In genomic region chr10:43746631-43747001, GRCm38 (mm10) we compare ENCODE assay signal across 22 mouse cellular contexts.
"Had no signal": no experiment of that assay in that cellular context is flagged by ENCODE, and none has a peak within 500 bp of the region (broad histone marks: within the 10 kb centered on the region; RNA-seq: fewer than 3 reads in every experiment).

No protein-coding gene starts in this region.

- ATAC-seq: intestine, embryonic 16.5 days; midbrain, embryonic 15.5 days had no signal

- H3K9me3 ChIP-seq: limb, embryonic 10.5 days; limb, embryonic 13.5 days; liver, embryonic 13.5 days; midbrain, embryonic 12.5 days; midbrain, embryonic 15.5 days; neural tube, embryonic 13.5 days had no signal

- H3K36me3 ChIP-seq: limb, embryonic 10.5 days; limb, embryonic 13.5 days; liver, embryonic 13.5 days; midbrain, embryonic 12.5 days; midbrain, embryonic 15.5 days; neural tube, embryonic 13.5 days had no signal

- H3K27ac ChIP-seq: kidney, postnatal 0 days; layer of hippocampus, adult 2 months; limb, embryonic 10.5 days; limb, embryonic 13.5 days; liver, embryonic 13.5 days; midbrain, embryonic 12.5 days; midbrain, embryonic 15.5 days; neural tube, embryonic 13.5 days; stomach, postnatal 0 days had no signal

- H3K9ac ChIP-seq: limb, embryonic 13.5 days; liver, embryonic 13.5 days; lung, embryonic 14.5 days; midbrain, embryonic 12.5 days; midbrain, embryonic 15.5 days; neural tube, embryonic 13.5 days had no signal

- H3K4me2 ChIP-seq: limb, embryonic 13.5 days; liver, embryonic 13.5 days; lung, embryonic 14.5 days; midbrain, embryonic 12.5 days; midbrain, embryonic 15.5 days; neural tube, embryonic 13.5 days had no signal

- DNase-seq: kidney, adult 18-20 months; layer of hippocampus, adult 9-11 months; liver; liver, embryonic 13.5 days; lung, postnatal 10 days; lung, postnatal 4 days; retina, postnatal 1 day; right cerebral cortex, postnatal 25 days; spleen, adult 18-20 months; thymus, adult 18-20 months; thymus, postnatal 36 days had no signal

- H3K4me3 ChIP-seq: layer of hippocampus, adult 2 months; limb, embryonic 10.5 days; limb, embryonic 13.5 days; liver, embryonic 13.5 days; midbrain, embryonic 12.5 days; midbrain, embryonic 15.5 days; myocyte; neural tube, embryonic 13.5 days had no signal

- H3K27me3 ChIP-seq: limb, embryonic 13.5 days; liver, embryonic 13.5 days; midbrain, embryonic 12.5 days; midbrain, embryonic 15.5 days; neural tube, embryonic 13.5 days had no signal
